In genomic region chr11:100121466-100121865, GRCm38 (mm10) we compare ENCODE assay signal across 17 mouse cellular contexts. TPM values are rescaled to one million over a fixed set of nuclear protein-coding genes. Genes with fewer than 3 reads are reported as not detected.
"Had no signal": no experiment of that assay in that cellular context is flagged by ENCODE, and none has a peak within 500 bp of the region (broad histone marks: within the 10 kb centered on the region; RNA-seq: fewer than 3 reads in every experiment).

Krt13 (minus strand) TSS chr11:100121566.

- H3K36me3 ChIP-seq: liver, embryonic 13.5 days; midbrain, embryonic 15.5 days; neural tube, embryonic 13.5 days had no signal

- H3K27me3 ChIP-seq: liver, embryonic 13.5 days; midbrain, embryonic 15.5 days; neural tube, embryonic 13.5 days had no signal

- H3K4me1 ChIP-seq: liver, embryonic 13.5 days; midbrain, embryonic 15.5 days; neural tube, embryonic 13.5 days had no signal

- DNase-seq: kidney, adult 18-20 months; kidney, postnatal 10 days; kidney, postnatal 4 days; liver; liver, embryonic 13.5 days; liver, postnatal 0 days; lung, postnatal 36 days; thymus, adult 18-20 months; thymus, postnatal 25 days had no signal

- H3K4me3 ChIP-seq: layer of hippocampus, adult 2 months; left cerebral cortex, adult 2 months; liver, embryonic 13.5 days; midbrain, embryonic 15.5 days; neural tube, embryonic 13.5 days had no signal

- ATAC-seq: hindbrain, embryonic 16.5 days; liver, postnatal 0 days; midbrain, embryonic 15.5 days had no signal

- H3K9me3 ChIP-seq: liver, embryonic 13.5 days; midbrain, embryonic 15.5 days; neural tube, embryonic 13.5 days had no signal

- H3K9ac ChIP-seq: liver, embryonic 13.5 days; liver, postnatal 0 days; midbrain, embryonic 15.5 days; neural tube, embryonic 13.5 days had no signal

- H3K4me2 ChIP-seq: liver, embryonic 13.5 days; midbrain, embryonic 15.5 days; neural tube, embryonic 13.5 days had no signal

- H3K27ac ChIP-seq: layer of hippocampus, adult 2 months; left cerebral cortex, adult 2 months; liver, embryonic 13.5 days; midbrain, embryonic 15.5 days; neural tube, embryonic 13.5 days had no signal

RNA-seq across cellular contexts. Expression of gene Krt13, which starts in this region (rescaled TPM):
- polyA plus RNA-seq: intestine, embryonic 14.5 days; kidney, embryonic 14.5 days; limb, embryonic 11.5 days; liver, postnatal 0 days; midbrain, embryonic 15.5 days; neural tube, embryonic 13.5 days had no signal
